Mouse (Mus musculus) limb, embryonic 14.5 days (tissue): Measurements from ENCODE around the gene Camta1. TPM values are rescaled to one million over a fixed set of nuclear protein-coding genes. Genes with fewer than 3 reads are reported as not detected.

ENCODE experiments used
- ATAC-seq: fragments of 200-750 bp; cut with Nextera tagmentation; 2 replicates; pipeline ENCODE4 v1.8.0; 2017; ENCODE audit warnings: low read depth, moderate number of reproducible peaks, moderate TSS enrichment; ENCODE audit not compliant: low FRiP score
- DNase-seq: peaks from one replicate; pipeline ENCODE4 v3.0.0-alpha.2; 2015; ENCODE audit warnings: low spot score
- H3K27ac ChIP-seq: fragments of 300-500 bp; sonication (generic); replicated peaks from 2 replicates; pipeline ENCODE4 v1.5.1; 2014; ENCODE audit warnings: low read depth, mild to moderate bottlenecking, low read length, moderate library complexity, mixed read lengths
- H3K27me3 ChIP-seq: fragments of 300-500 bp; sonication (generic); 2 replicates; pipeline ENCODE4 v1.6.1; 2014; ENCODE audit warnings: low read length, mixed read lengths; ENCODE audit not compliant: control insufficient read depth, insufficient read depth
- H3K36me3 ChIP-seq: fragments of 300-500 bp; sonication (generic); 2 replicates; pipeline ENCODE4 v1.6.1; 2014; ENCODE audit warnings: mild to moderate bottlenecking, low read length, moderate library complexity, mixed read lengths; ENCODE audit not compliant: control insufficient read depth, insufficient read depth
- H3K4me1 ChIP-seq: fragments of 300-500 bp; sonication (generic); 2 replicates; pipeline ENCODE4 v1.6.1; 2014; ENCODE audit warnings: antibody characterized with exemption, low read length, mixed read lengths; ENCODE audit not compliant: control insufficient read depth, insufficient read depth
- H3K4me2 ChIP-seq: fragments of 300-500 bp; sonication (generic); replicated peaks from 2 replicates; pipeline ENCODE4 v1.6.1; 2014; ENCODE audit warnings: low read depth, mild to moderate bottlenecking, low read length, moderate library complexity; ENCODE audit not compliant: severe bottlenecking
- H3K4me3 ChIP-seq: fragments of 300-500 bp; sonication (generic); replicated peaks from 2 replicates; pipeline ENCODE4 v1.5.1; 2014; ENCODE audit warnings: low read length
- H3K9ac ChIP-seq: fragments of 300-500 bp; sonication (generic); 2 replicates; pipeline ENCODE4 v1.6.1; 2014; ENCODE audit warnings: mild to moderate bottlenecking, low read depth, low read length, moderate library complexity; ENCODE audit not compliant: severe bottlenecking
- H3K9me3 ChIP-seq: fragments of 300-500 bp; sonication (generic); 2 replicates; pipeline ENCODE4 v1.6.1; 2016; ENCODE audit warnings: low read length; ENCODE audit not compliant: control insufficient read depth
- POLR2A ChIP-seq: fragments of 200-500 bp; IDR thresholded peaks from 2 replicates; pipeline ENCODE4 v1.8.0; 2012; ENCODE audit warnings: inconsistent platforms, mild to moderate bottlenecking, moderate library complexity, borderline replicate concordance; ENCODE audit not compliant: insufficient read depth, insufficient read length; ENCODE audit errors: extremely low read depth
- WGBS: fragments of 180-500 bp; shearing (Covaris S2); extraction: QIAGEN DNeasy Blood & Tissue Kit; methylation state at CpG from one replicate; pipeline ENCODE4 v1.1.7; 2014; 5-methylcytosine and 5-hydroxymethylcytosine counted together
- polyA plus RNA-seq, 2 experiments: library from polyadenylated mRNA; depleted of rRNA in 1 of 2; stranded (reverse) in 1 of 2; unstranded in 1 of 2; fragments of >200 nt; fragmentation: Nextera tagmentation in 1 of 2; extraction: Ambion mirVana in 1 of 2; gene quantifications; 2 replicates each; pipeline versions ENCODE4 v1.2.1 to v1.2.3; 2012 to 2014

The Camta1 gene
- polyA plus RNA-seq, 2 experiments, result 28.6 to 78.8 TPM

DNA sequence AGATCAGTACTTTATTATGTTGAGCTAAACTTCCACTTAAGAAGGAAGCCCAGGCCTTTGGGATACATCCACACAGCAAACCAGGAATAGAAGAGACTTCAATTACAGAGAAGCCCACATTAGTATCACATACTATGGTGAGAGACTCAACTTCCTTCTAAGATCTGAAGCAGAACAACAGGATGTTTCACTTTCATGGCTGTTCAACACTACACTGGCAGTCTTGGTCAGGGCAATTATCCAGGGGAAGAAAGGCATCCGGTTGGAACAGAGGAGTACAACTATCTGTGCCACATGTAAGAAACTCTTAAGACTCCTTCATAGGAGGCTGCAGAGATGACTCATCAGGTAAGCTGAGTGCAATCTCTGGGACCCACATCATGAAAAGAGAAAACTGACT is 810.5 kb downstream of the Camta1 start:
- no peak for TF ChIP-seq POLR2A
- DNase-seq, result no peak
- Histone ChIP-seq H3K4me3 (no peak overlapping the region), H3K9me3 (no peaks in the 10 kb centered on the region), H3K27ac (no peak overlapping the region), H3K9ac (no peak overlapping the region), H3K27me3 (no peaks in the 10 kb centered on the region), H3K36me3 (peaks cover 74% of the 10 kb centered on the region), H3K4me2 (no peak overlapping the region), H3K4me1 (no peaks in the 10 kb centered on the region)
- no peak for ATAC-seq
- WGBS, result 93% methylated on average over 1 of the region's 1 CpGs

DNA sequence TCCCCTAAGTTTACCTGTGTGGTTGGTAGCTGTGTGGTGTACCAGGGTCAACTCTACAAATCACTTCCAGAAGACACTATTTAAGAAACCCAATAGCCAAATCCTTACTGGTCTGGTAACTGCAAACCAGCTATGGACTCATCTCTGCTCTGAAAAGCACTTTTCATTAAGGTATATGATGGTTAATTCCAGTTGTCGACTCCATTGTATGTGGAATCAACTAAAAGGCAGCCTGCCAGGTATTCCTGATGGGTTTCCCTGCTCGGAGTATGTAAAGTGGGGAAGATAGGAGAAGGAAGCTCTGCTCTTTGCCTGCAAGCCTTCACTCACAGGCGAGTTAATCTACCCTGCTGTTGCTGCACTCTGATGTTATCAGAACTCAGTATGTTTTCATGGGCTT is 815.2 kb downstream of the Camta1 start:
- Histone ChIP-seq H3K9ac (no peak overlapping the region), H3K27me3 (no peaks in the 10 kb centered on the region), H3K36me3 (peaks cover 41% of the 10 kb centered on the region), H3K4me2 (no peak overlapping the region), H3K9me3 (no peaks in the 10 kb centered on the region), H3K4me1 (peaks cover 5% of the 10 kb centered on the region; the same call in 1 of the 2 replicates), H3K27ac (no peak overlapping the region), H3K4me3 (no peak overlapping the region)
- DNase-seq (no peak), ATAC-seq (no peak)
- WGBS, result 88% methylated on average over 3 of the region's 3 CpGs
- no peak for TF ChIP-seq POLR2A

GRCm38 (mm10) chr4:151044944-151045570 is 816.6 kb downstream of the Camta1 start:
- H3K36me3 ChIP-seq, result peaks cover 31% of the 10 kb centered on the region
- H3K4me2 ChIP-seq, result peak overlapping the region; percentile 99
- H3K9me3 ChIP-seq, result no peaks in the 10 kb centered on the region
- H3K4me3 ChIP-seq, result peak overlapping the region; percentile 64
- no peak for DNase-seq
- ATAC-seq, result no peak
- no peak overlapping the region for H3K27ac ChIP-seq
- TF ChIP-seq POLR2A, result no peak
- H3K4me1 ChIP-seq, result peaks cover 5% of the 10 kb centered on the region; the same call in 1 of the 2 replicates
- peak overlapping the region; percentile 41 for H3K9ac ChIP-seq
- WGBS, result 5% methylated on average over 14 of the region's 21 CpGs
- no peaks in the 10 kb centered on the region for H3K27me3 ChIP-seq

DNA sequence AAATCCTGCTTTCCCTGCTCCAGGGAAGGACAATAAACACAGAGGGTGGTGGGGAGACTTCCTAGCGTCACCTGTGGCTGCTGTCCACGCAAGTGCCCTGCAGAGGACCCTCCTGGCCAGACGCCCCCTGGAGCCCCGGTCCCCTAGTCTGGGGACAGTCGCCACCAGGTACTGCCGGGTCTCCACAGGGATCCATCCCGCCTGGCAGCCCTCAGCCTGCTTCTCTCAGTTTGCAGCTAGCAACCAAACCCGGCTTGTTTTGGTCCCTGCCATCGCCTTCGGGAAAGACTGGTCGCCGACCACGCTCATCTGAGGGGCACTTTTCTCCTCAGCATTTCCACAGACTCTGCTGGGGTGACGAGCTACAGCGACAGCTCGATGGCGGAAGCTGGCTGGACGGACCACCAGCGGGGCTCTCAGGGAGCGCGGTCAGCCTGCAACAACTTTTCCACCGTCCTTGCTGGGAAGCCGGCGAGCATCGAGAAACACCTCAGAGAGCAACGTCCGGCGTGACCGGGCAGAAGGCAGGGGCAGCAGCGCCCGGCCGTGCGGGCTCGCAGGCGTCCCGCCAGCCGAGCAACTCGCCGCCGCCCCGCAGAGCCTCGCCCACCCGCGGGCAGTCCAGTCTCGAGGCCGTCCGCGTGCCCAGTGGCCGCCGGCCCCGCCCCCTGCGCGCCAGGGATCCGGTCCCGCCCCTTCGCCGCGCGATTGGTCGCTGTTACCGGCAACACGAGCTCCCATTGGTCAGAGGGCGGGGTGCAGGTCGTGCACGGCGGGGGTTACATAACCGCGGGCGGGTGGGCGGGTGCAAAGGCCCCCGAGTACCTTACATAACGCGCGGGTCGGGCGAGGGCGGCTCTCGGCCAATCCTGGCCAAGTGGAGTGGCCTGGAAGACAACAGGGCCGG is 817.4 kb downstream of the Camta1 start, which contains the start of gene Per3:
TSS of gene Per3 (minus strand) at position 629 of the 907 bp plus-strand sequence.
- H3K4me2 ChIP-seq, result peak within 1 kb of the TSS; percentile 99
- ATAC-seq (peak; percentile 98), DNase-seq (peak; percentile 91)
- H3K36me3 ChIP-seq, result peaks cover 24% of the 10 kb centered on the region
- no peaks in the 10 kb centered on the region for H3K9me3 ChIP-seq
- WGBS, result under 1% methylated on average over 47 of the region's 79 CpGs
- TF ChIP-seq POLR2A, result 0 out of 2 replicates have a peak, but pooled peaks have one; percentile 62
- peak within 1 kb of the TSS; percentile 64 for H3K4me3 ChIP-seq
- peaks cover 5% of the 10 kb centered on the region; the same call in 1 of the 2 replicates for H3K4me1 ChIP-seq
- peak within 1 kb of the TSS; percentile 65 for H3K9ac ChIP-seq
- H3K27me3 ChIP-seq, result no peaks in the 10 kb centered on the region
- H3K27ac ChIP-seq, result 0 out of 2 replicates have a peak within 1 kb of the TSS, but pooled peaks have one; percentile 13

DNA sequence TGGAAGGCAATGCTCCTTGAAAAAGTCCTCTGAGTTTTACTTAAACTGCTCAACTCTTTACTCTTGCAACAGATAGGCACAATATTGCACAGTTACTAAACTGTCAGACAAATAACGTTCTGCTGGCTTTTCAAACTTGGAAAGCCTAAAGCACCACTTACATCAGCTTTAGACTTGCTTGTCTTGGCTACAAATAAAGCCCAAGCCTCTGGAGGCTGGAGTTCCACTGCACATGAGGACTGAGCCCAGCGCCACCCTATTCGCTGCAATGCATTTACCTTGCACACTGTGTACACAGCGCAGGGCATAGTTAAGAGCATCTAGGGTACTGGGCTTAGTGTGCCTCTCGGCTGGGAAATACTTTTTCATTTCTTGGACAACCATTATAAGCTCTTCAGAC is 818.4 kb downstream of the Camta1 start:
- H3K4me1 ChIP-seq, result peaks cover 5% of the 10 kb centered on the region; the same call in 1 of the 2 replicates
- H3K4me3 ChIP-seq, result peak overlapping the region; percentile 64
- no peaks in the 10 kb centered on the region for H3K9me3 ChIP-seq
- no peak for ATAC-seq
- no peak for DNase-seq
- peak overlapping the region; percentile 99 for H3K4me2 ChIP-seq
- peaks cover 15% of the 10 kb centered on the region for H3K36me3 ChIP-seq
- WGBS, result 40% methylated on average over 5 of the region's 5 CpGs
- no peak for TF ChIP-seq POLR2A
- H3K9ac ChIP-seq, result no peak overlapping the region
- no peaks in the 10 kb centered on the region for H3K27me3 ChIP-seq
- H3K27ac ChIP-seq, result no peak overlapping the region
